Mouse (Mus musculus) hindbrain, embryonic 16.5 days (tissue): Measurements from ENCODE around the gene Gpt2. TPM values are rescaled to one million over a fixed set of nuclear protein-coding genes. Genes with fewer than 3 reads are reported as not detected.

Source experiments
- ATAC-seq: fragments of 200-750 bp; cut with Nextera tagmentation; 2 replicates; pipeline ENCODE4 v1.8.0; 2017; ENCODE audit warnings: moderate TSS enrichment, moderate library complexity
- H3K27ac ChIP-seq: fragments of 300-500 bp; sonication (generic); 2 replicates; pipeline ENCODE4 v1.5.1; 2014; ENCODE audit warnings: low read depth, mild to moderate bottlenecking, control low read depth, low read length, moderate library complexity
- H3K27me3 ChIP-seq: fragments of 300-500 bp; sonication (generic); replicated peaks from 2 replicates; pipeline ENCODE4 v1.6.1; 2014; ENCODE audit warnings: low read length; ENCODE audit not compliant: control insufficient read depth, insufficient read depth
- H3K36me3 ChIP-seq: fragments of 300-500 bp; sonication (generic); 2 replicates; pipeline ENCODE4 v1.6.1; 2014; ENCODE audit warnings: mild to moderate bottlenecking, low read length, moderate library complexity, mixed read lengths; ENCODE audit not compliant: control insufficient read depth, insufficient read depth
- H3K4me1 ChIP-seq: fragments of 300-500 bp; sonication (generic); 2 replicates; pipeline ENCODE4 v1.6.1; 2014; ENCODE audit warnings: low read depth, low read length; ENCODE audit not compliant: control insufficient read depth, insufficient read depth
- H3K4me2 ChIP-seq: fragments of 300-500 bp; sonication (generic); 2 replicates; pipeline ENCODE4 v1.6.1; 2014; ENCODE audit warnings: mild to moderate bottlenecking, low read length, control low read depth, moderate library complexity
- H3K4me3 ChIP-seq: fragments of 300-500 bp; sonication (generic); 2 replicates; pipeline ENCODE4 v1.5.1; 2014; ENCODE audit warnings: mild to moderate bottlenecking, low read length, control low read depth, moderate library complexity
- H3K9ac ChIP-seq: fragments of 300-500 bp; sonication (generic); 2 replicates; pipeline ENCODE4 v1.6.1; 2014; ENCODE audit warnings: low read depth, mild to moderate bottlenecking, control low read depth, low read length, moderate library complexity
- H3K9me3 ChIP-seq: fragments of 300-500 bp; sonication (generic); 2 replicates; pipeline ENCODE4 v1.6.1; 2014; ENCODE audit warnings: mild to moderate bottlenecking, low read length, moderate library complexity; ENCODE audit not compliant: control insufficient read depth
- WGBS: fragments of 180-500 bp; shearing (Covaris S2); extraction: QIAGEN DNeasy Blood & Tissue Kit; methylation state at CpG from one replicate; pipeline ENCODE4 v1.1.7; 2014; 5-methylcytosine and 5-hydroxymethylcytosine counted together
- polyA plus RNA-seq: library from polyadenylated mRNA; unstranded; fragments of >200 nt; fragmentation: Nextera tagmentation; extraction: Ambion mirVana; gene quantifications from 2 replicates; pipeline ENCODE4 v1.2.1, GENCODE M21; 2015

Gpt2 gene
- polyA plus RNA-seq, 1 experiment from 2014 or later, result 62.2 TPM

DNA sequence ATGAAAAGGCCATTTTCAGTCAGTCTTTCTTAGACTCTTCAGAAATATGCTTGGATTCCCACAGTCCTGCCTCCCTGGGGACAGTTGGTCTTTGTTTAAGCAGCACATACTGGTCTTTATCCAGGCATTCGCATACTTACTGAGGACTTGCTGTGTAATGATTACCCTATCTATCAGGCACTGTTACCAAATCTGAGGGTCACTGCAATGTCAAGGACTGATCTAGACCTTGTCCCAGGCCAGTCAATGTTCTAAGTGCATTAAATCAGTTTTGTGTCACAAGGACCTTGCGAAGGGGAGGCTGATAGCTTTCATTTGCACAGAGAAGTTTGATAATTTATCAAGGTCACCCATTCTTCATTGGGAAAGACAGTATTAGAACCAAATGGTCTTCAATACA lies 14.0 kb upstream of the Gpt2 start:
- no peaks in the 10 kb centered on the region for H3K27me3 ChIP-seq
- 92% methylated on average over 2 of the region's 2 CpGs for WGBS
- ATAC-seq, result no peak

DNA sequence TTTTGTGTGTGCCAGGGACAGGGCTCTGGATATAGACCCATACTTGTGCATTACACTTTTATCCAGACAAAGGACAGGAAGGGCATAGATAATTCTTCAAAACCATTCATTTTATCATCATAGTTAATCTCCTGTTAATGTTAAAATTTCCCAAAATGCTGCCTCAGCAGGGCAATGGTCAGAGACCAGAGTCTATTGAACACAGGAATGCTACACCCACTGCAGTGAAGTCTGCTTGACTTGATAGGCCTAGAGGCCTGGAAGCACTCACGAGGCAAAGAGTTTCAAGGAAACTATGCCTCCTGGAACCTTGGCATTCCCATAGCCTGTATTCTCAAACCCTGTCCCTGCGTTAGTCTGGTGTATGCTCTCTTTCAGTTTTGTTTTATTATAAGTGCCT lies 12.7 kb upstream of the Gpt2 start:
- H3K9ac ChIP-seq, result no peak overlapping the region
- no peak overlapping the region for H3K27ac ChIP-seq
- ATAC-seq, result no peak
- H3K9me3 ChIP-seq, result no peaks in the 10 kb centered on the region
- WGBS, result 93% methylated on average over 2 of the region's 2 CpGs
- H3K4me1 ChIP-seq, result no peaks in the 10 kb centered on the region; the same call in 1 of the 2 replicates
- no peak overlapping the region for H3K4me3 ChIP-seq
- H3K27me3 ChIP-seq, result no peaks in the 10 kb centered on the region
- no peak overlapping the region for H3K4me2 ChIP-seq
- H3K36me3 ChIP-seq, result no peaks in the 10 kb centered on the region

More for the DNA sequence above, 14.0 kb upstream of the Gpt2 start:
- Histone ChIP-seq H3K4me1 (no peaks in the 10 kb centered on the region; the same call in 1 of the 2 replicates), H3K9ac (no peak overlapping the region), H3K27ac (no peak overlapping the region), H3K9me3 (no peaks in the 10 kb centered on the region), H3K4me2 (no peak overlapping the region), H3K36me3 (no peaks in the 10 kb centered on the region), H3K4me3 (no peak overlapping the region)

DNA sequence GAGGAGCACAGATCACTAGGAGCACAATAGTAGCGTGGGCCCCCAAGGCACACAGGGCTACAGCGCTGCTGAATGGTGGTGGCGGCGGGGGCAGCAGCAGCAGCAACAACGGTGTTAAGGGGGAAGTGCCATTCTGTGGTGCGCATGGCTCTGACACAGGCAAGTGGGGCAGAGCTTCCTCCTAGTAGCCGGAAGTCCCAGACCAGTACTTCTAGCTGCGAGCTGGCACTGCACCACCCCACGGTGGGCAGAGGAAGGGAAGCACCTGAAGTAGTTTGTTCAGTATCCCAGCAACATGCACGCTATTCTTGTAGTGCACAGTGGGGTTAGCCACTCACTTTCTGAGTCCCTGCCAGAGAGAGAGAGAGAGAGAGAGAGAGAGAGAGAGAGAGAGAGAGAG lies 10.5 kb upstream of the Gpt2 start:
- H3K4me2 ChIP-seq, result peak overlapping the region; percentile 43
- H3K4me1 ChIP-seq, result no peaks in the 10 kb centered on the region; the same call in 1 of the 2 replicates
- H3K9ac ChIP-seq, result 0 out of 2 replicates have a peak overlapping the region, but pooled peaks have one; percentile 18
- no peaks in the 10 kb centered on the region for H3K36me3 ChIP-seq
- ATAC-seq, result peak; percentile 61; the same call in 1 of the 2 replicates
- no peak overlapping the region for H3K4me3 ChIP-seq
- no peaks in the 10 kb centered on the region for H3K9me3 ChIP-seq
- WGBS, result 22% methylated on average over 10 of the region's 10 CpGs
- H3K27ac ChIP-seq, result no peak overlapping the region
- H3K27me3 ChIP-seq, result no peaks in the 10 kb centered on the region

DNA sequence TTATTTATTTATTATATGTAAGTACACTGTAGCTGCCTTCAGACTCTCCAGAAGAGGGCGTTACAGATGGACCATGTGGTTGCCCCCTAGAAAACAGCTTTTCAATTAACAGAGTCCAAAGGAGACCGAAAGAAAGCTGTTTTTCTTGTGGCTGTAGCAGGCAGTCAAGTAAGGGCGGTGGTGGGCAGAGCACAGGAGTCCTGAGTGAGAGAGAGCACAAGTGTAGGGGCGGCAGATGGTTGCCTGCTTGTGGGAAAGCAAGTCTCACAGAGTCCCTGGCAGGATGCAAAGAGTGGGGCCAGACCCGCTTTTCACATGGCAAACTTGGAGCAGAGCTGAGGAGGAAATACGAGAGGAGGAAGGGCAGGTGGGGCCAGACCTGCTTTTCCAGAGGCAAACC lies 9.9 kb upstream of the Gpt2 start:
- 66% methylated on average over 6 of the region's 6 CpGs for WGBS
- Histone ChIP-seq H3K27ac (no peak overlapping the region), H3K27me3 (no peaks in the 10 kb centered on the region), H3K4me1 (no peaks in the 10 kb centered on the region; the same call in 1 of the 2 replicates), H3K9me3 (no peaks in the 10 kb centered on the region), H3K36me3 (no peaks in the 10 kb centered on the region), H3K9ac (no peak overlapping the region), H3K4me2 (no peak overlapping the region), H3K4me3 (no peak overlapping the region)
- no peak for ATAC-seq

DNA sequence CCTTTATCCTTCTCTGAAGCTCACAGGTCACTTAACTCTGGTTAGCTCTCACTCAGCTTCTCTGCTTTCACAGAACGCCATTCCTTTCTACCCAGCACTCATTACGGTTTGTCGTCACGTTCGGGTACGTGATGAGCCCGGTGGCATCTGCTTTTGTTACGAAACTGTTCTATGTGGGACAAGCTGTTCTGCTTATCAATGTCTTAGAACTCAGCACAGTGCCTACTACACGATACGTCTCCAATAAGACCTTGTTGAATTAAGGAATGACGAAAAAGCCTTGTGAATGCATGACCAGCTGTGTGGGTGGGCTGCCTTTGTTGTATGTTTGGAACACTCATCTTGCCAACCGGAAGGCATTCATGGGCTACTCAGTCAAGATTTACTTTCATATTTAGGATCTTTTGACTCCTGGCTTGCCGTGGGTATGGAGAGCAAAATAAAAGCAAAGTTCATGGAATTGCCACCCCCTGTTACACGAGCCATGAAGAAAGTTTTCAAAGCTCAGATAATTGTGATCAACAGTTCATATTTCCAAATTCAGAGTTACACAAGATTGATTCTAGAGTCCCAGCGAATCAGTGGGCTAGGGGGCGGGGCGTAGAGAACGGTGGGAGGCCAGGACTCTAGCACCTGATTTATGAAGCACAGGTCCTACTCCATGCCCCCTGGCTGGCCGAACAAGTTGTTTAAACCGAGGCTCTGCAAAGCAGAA lies 4.3 kb upstream of the Gpt2 start:
- H3K9me3 ChIP-seq, result no peaks in the 10 kb centered on the region
- H3K4me1 ChIP-seq, result no peaks in the 10 kb centered on the region
- H3K27me3 ChIP-seq, result no peaks in the 10 kb centered on the region
- no peak overlapping the region for H3K4me2 ChIP-seq
- no peak overlapping the region for H3K9ac ChIP-seq
- no peak overlapping the region for H3K4me3 ChIP-seq
- no peaks in the 10 kb centered on the region for H3K36me3 ChIP-seq
- WGBS, result 72% methylated on average over 20 of the region's 20 CpGs
- no peak for ATAC-seq
- no peak overlapping the region for H3K27ac ChIP-seq

DNA sequence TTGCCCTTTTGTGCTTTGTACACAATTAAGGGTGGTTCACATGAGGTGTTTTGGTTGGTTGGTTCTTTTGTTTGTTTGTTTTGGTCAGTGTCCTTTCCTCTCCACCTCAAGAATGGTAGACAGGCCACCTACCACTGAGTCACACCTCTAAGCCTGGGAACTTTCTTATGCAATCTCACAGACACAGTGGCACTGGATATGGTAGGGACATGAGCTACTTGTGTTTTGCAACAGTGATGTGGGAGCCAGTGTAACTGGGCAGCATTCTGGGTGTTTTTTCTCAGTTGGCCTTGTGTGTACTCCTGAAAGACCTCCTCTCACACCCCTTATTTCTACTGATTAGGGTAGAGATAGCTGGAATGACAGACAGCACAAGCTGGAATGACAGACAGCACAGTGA lies 3.7 kb upstream of the Gpt2 start:
- Histone ChIP-seq H3K36me3 (no peaks in the 10 kb centered on the region), H3K9me3 (no peaks in the 10 kb centered on the region), H3K27me3 (no peaks in the 10 kb centered on the region), H3K4me2 (no peak overlapping the region), H3K27ac (no peak overlapping the region), H3K4me3 (no peak overlapping the region), H3K4me1 (peaks cover 5% of the 10 kb centered on the region), H3K9ac (no peak overlapping the region)
- ATAC-seq, result no peak

DNA sequence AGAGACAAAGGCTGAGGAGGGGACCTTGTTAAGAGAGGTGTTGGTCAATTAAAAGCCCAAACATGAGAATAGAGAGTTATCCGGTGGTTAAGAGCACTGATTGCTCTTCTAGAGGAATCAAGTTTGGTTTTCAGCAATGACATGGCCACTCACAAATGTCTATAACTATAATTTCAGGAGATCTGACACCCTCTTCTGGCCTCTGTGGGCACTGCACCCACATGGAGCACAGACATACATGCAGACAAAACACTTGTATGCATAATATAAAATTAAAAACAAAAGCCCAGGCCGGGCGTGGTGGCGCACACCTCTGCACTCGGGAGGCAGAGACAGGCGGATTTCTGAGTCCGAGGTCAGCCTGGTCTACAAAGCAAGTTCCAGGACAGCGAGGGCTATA lies 2.8 kb upstream of the Gpt2 start:
- Histone ChIP-seq H3K27ac (no peak overlapping the region), H3K9ac (no peak overlapping the region), H3K4me1 (peaks cover 8% of the 10 kb centered on the region), H3K4me3 (no peak overlapping the region), H3K36me3 (no peaks in the 10 kb centered on the region), H3K27me3 (no peaks in the 10 kb centered on the region), H3K9me3 (no peaks in the 10 kb centered on the region), H3K4me2 (no peak overlapping the region)
- whole genome bisulfite sequencing, result 94% methylated on average over 8 of the region's 8 CpGs
- no peak for ATAC-seq

DNA sequence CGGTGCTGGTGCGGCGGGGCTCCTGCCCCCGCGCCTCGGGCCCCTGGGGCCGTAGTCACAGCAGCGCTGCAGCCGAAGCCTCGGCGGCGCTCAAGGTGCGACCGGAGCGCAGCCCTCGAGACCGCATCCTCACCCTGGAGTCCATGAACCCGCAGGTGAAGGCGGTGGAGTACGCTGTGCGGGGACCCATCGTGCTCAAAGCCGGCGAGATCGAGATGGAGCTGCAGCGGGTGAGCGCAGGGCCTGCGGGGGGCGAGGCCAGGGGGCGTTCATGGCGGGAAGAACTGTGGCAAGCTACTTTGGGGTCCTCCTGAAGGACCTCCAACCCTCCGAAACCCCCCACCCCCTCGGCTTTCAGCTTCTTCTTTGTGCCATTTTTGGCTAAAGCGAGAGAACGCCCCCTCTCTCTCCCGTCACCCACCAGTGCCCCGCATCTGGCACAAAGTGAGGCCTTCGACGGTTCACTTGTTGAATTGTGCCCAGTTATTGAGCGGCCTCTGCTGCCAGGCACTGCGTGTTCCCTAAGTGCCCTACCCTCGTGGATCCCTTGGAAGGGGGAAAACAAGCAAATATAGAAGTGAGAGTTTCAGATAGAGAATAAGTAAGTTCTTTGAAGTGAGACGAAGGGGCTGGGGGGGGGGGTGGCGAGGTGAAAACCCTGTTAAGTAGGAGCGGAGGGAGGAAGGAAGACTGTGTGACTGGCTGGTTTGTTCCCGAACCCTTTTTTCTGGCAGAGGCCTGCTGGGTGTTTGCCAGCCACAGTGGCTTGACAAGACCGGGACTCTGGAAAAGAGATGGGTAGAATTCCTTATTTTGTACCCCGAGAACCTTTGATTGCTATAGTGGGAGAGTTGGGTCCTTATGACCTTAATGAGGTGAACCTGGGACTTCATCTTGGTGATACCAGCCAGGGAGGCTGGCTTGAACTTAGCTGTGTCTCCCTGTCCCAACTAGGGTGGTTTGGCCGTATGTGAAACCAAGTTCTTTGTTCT lies 860 bp downstream of the Gpt2 start:
- Histone ChIP-seq H3K4me3 (peak overlapping the region; percentile 88), H3K27me3 (no peaks in the 10 kb centered on the region), H3K9me3 (no peaks in the 10 kb centered on the region), H3K36me3 (no peaks in the 10 kb centered on the region), H3K4me1 (peaks cover 8% of the 10 kb centered on the region), H3K9ac (peak overlapping the region; percentile 90), H3K4me2 (peak overlapping the region; percentile 83), H3K27ac (peak overlapping the region; percentile 86)
- WGBS, result 6% methylated on average over 49 of the region's 49 CpGs
- ATAC-seq, result peak; percentile 49

DNA sequence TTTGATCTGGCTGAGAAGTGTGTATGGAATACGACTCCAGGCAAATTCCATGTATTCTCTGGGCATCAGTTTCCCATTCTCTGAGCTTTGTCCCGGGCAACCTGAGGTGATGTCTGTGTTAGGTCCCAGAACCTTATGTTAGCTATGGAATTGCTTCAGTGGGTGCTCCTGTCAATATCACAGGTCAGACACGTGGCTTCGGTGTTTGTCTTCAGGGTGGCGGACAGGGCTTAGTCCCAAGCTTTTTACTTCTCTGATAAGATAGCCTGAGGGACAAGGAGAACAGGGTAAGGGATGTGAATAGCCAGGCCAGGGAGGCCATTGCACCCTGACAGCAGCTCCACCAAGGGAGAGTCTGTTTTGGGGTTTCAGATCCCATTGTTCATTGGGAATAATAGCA lies 3.7 kb downstream of the Gpt2 start:
- H3K4me3 ChIP-seq, result no peak overlapping the region
- no peaks in the 10 kb centered on the region for H3K9me3 ChIP-seq
- H3K9ac ChIP-seq, result no peak overlapping the region
- WGBS, result 89% methylated on average over 5 of the region's 5 CpGs
- H3K27me3 ChIP-seq, result no peaks in the 10 kb centered on the region
- H3K4me1 ChIP-seq, result peaks cover 8% of the 10 kb centered on the region
- ATAC-seq, result no peak
- H3K27ac ChIP-seq, result no peak overlapping the region
- H3K36me3 ChIP-seq, result no peaks in the 10 kb centered on the region
- no peak overlapping the region for H3K4me2 ChIP-seq
